Mouse (Mus musculus) intestine, embryonic 15.5 days (tissue): ENCODE results near the gene Rab40c. TPM values are rescaled to one million over a fixed set of nuclear protein-coding genes. Genes with fewer than 3 reads are reported as not detected.
A peak's percentile ranks its signal among the peaks of the same experiment; 100 is the strongest.
"Not testable (repeated sequence)": the region's sequence is repeated elsewhere in the genome, so short reads cannot be mapped to it uniquely, and the experiment has no call there.

Experiments used
- ATAC-seq: fragments of 200-750 bp; cut with Nextera tagmentation; 2 replicates; pipeline ENCODE4 v1.8.0; 2017; ENCODE audit warnings: moderate TSS enrichment, moderate library complexity
- H3K27ac ChIP-seq: fragments of 300-500 bp; sonication (generic); 2 replicates; pipeline ENCODE4 v1.5.1; 2015; ENCODE audit warnings: mild to moderate bottlenecking, inconsistent platforms
- H3K27me3 ChIP-seq: fragments of 300-500 bp; sonication (generic); replicated peaks from 2 replicates; pipeline ENCODE4 v1.6.1; 2015; ENCODE audit warnings: inconsistent platforms
- H3K36me3 ChIP-seq: fragments of 300-500 bp; sonication (generic); 2 replicates; pipeline ENCODE4 v1.6.1; 2015; ENCODE audit warnings: inconsistent platforms
- H3K4me1 ChIP-seq: fragments of 300-500 bp; sonication (generic); replicated peaks from 2 replicates; pipeline ENCODE4 v1.6.1; 2015; ENCODE audit warnings: inconsistent platforms
- H3K4me2 ChIP-seq: fragments of 300-500 bp; sonication (generic); replicated peaks from 2 replicates; pipeline ENCODE4 v1.6.1; 2015; ENCODE audit warnings: mild to moderate bottlenecking, inconsistent platforms
- H3K4me3 ChIP-seq: fragments of 300-500 bp; sonication (generic); replicated peaks from 2 replicates; pipeline ENCODE4 v1.5.1; 2015; ENCODE audit warnings: inconsistent platforms
- H3K9ac ChIP-seq: fragments of 300-500 bp; sonication (generic); 2 replicates; pipeline ENCODE4 v1.6.1; 2015; ENCODE audit warnings: inconsistent platforms
- H3K9me3 ChIP-seq: fragments of 300-500 bp; sonication (generic); 2 replicates; pipeline ENCODE4 v1.6.1; 2016; ENCODE audit warnings: inconsistent platforms
- WGBS: fragments of 180-500 bp; shearing (Covaris S2); methylation state at CpG from one replicate; pipeline ENCODE4 v1.1.7; 2015; 5-methylcytosine and 5-hydroxymethylcytosine counted together
- polyA plus RNA-seq: library from polyadenylated mRNA; unstranded; fragments of >200 nt; fragmentation: Nextera tagmentation; extraction: Ambion mirVana; gene quantifications from 2 replicates; pipeline ENCODE4 v1.2.1, GENCODE M21; 2015

Gene Rab40c
- polyA plus RNA-seq, 1 experiment from 2014 or later, result 21.4 TPM

- H3K36me3 ChIP-seq, result peaks cover 13% of the 10 kb centered on the region
- ATAC-seq, result no peak
- H3K4me2 ChIP-seq, result no peak overlapping the region
- H3K27me3 ChIP-seq, result no peaks in the 10 kb centered on the region
- no peak overlapping the region for H3K9ac ChIP-seq
- peaks cover 26% of the 10 kb centered on the region for H3K4me1 ChIP-seq
- WGBS, result 92% methylated on average over 32 of the region's 32 CpGs
- H3K4me3 ChIP-seq, result no peak overlapping the region
- no peak overlapping the region for H3K27ac ChIP-seq
- no peaks in the 10 kb centered on the region for H3K9me3 ChIP-seq
These were observed 41.6 kb downstream of the Rab40c start for GRCm38 (mm10) chr17:25877741-25878610.

DNA sequence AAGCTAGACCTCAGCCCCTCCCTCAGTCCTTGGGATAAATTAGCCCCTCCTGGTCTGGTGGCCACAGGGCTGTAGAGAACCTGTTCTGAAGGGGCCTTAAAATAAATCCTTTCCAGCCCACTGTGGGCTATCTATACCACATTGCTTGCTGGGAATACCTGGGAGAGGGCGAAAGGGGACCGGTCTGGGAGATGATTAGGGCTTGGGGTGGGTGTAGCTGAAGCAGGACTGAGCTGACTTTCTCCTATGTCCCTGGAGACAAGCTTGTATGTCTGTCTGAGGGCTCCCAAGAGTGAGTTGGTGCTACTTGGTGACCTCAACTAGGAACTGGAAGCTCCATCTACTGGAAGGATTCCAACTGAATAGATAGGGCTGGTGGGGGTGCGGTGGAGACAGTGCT, 42.5 kb downstream of the Rab40c start:
- 96% methylated on average over 3 of the region's 3 CpGs for WGBS
- Histone ChIP-seq H3K36me3 (peaks cover 9% of the 10 kb centered on the region; the same call in 1 of the 2 replicates), H3K27ac (no peak overlapping the region), H3K9ac (no peak overlapping the region), H3K4me3 (no peak overlapping the region), H3K27me3 (no peaks in the 10 kb centered on the region), H3K4me2 (peak overlapping the region; percentile 88), H3K4me1 (peaks cover 26% of the 10 kb centered on the region), H3K9me3 (no peaks in the 10 kb centered on the region)
- ATAC-seq, result no peak

- Histone ChIP-seq H3K27ac (0 out of 2 replicates have a peak overlapping the region, but pooled peaks have one; percentile 94), H3K4me1 (peaks cover 24% of the 10 kb centered on the region), H3K4me2 (peak overlapping the region; percentile 88), H3K9me3 (no peaks in the 10 kb centered on the region), H3K9ac (peak overlapping the region; percentile 66), H3K36me3 (peaks cover 9% of the 10 kb centered on the region; the same call in 1 of the 2 replicates), H3K4me3 (peak overlapping the region; percentile 64), H3K27me3 (no peaks in the 10 kb centered on the region)
- ATAC-seq, result no peak
- WGBS, result 56% methylated on average over 10 of the region's 10 CpGs
These were observed 43.1 kb downstream of the Rab40c start for GRCm38 (mm10) chr17:25876347-25876915.

GRCm38 (mm10) chr17:25875171-25876136, 44.1 kb downstream of the Rab40c start:
- 1% methylated on average over 59 of the region's 59 CpGs for WGBS
- H3K36me3 ChIP-seq, result peaks cover 9% of the 10 kb centered on the region; the same call in 1 of the 2 replicates
- H3K9me3 ChIP-seq, result no peaks in the 10 kb centered on the region
- peak overlapping the region; percentile 94 for H3K27ac ChIP-seq
- peaks cover 22% of the 10 kb centered on the region for H3K4me1 ChIP-seq
- H3K27me3 ChIP-seq, result no peaks in the 10 kb centered on the region
- peak overlapping the region; percentile 88 for H3K4me2 ChIP-seq
- peak; percentile 95 for ATAC-seq
- peak overlapping the region; percentile 64 for H3K4me3 ChIP-seq
- H3K9ac ChIP-seq, result peak overlapping the region; percentile 66

GRCm38 (mm10) chr17:25874721-25875170, 44.8 kb downstream of the Rab40c start, which contains the start of gene Mettl26:
TSS of gene Mettl26 (plus strand) at chr17:25875074.
- Histone ChIP-seq H3K4me1 (peaks cover 19% of the 10 kb centered on the region), H3K27ac (peak within 1 kb of the TSS; percentile 94), H3K4me2 (peak within 1 kb of the TSS; percentile 88), H3K9me3 (no peaks in the 10 kb centered on the region), H3K36me3 (peaks cover 9% of the 10 kb centered on the region; the same call in 1 of the 2 replicates), H3K27me3 (no peaks in the 10 kb centered on the region), H3K4me3 (peak within 1 kb of the TSS; percentile 64), H3K9ac (peak within 1 kb of the TSS; percentile 66)
- ATAC-seq, result peak; percentile 87
- under 1% methylated on average over 25 of the region's 25 CpGs for WGBS

DNA sequence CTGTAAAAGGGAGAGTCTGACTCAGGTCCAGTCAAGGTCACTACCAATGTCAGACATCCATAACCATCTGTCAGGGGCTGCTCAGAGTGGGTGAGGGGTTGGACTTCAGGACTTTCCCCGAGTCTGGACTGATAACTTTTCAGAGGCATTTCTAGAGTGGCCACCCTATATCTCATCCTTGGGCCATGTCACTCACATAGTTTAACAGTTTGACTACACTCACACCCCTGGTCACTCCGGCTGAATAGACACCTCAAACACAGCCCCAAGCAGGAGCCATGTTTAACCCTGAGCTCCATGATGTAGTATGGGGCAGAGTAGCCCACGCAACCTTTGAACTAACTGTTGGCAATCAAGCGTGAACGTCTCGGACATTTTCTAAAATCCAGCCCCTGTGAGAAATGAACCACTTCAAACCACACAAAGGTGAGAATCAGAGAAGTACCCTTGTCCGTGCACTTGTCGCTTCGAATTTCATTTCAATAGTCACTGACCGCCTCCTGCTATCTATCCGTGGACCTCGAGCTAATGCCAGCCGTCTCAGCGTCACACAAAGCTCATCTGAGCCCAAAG, 45.3 kb downstream of the Rab40c start:
- H3K9ac ChIP-seq, result peak overlapping the region; percentile 48
- H3K27ac ChIP-seq, result peak overlapping the region; percentile 56; the same call in 1 of the 2 replicates
- peaks cover 9% of the 10 kb centered on the region; the same call in 1 of the 2 replicates for H3K36me3 ChIP-seq
- WGBS, result 7% methylated on average over 14 of the region's 14 CpGs
- H3K4me2 ChIP-seq, result peak overlapping the region; percentile 88
- ATAC-seq, result no peak
- no peaks in the 10 kb centered on the region for H3K27me3 ChIP-seq
- H3K4me3 ChIP-seq, result peak overlapping the region; percentile 64
- H3K4me1 ChIP-seq, result peaks cover 19% of the 10 kb centered on the region
- H3K9me3 ChIP-seq, result no peaks in the 10 kb centered on the region

- Histone ChIP-seq H3K9me3 (no peaks in the 10 kb centered on the region), H3K27ac (no peak overlapping the region), H3K27me3 (no peaks in the 10 kb centered on the region), H3K4me3 (0 out of 2 replicates have a peak overlapping the region, but pooled peaks have one; percentile 64), H3K36me3 (peaks cover 8% of the 10 kb centered on the region; the same call in 1 of the 2 replicates), H3K4me2 (peak overlapping the region; percentile 88), H3K9ac (no peak overlapping the region), H3K4me1 (peaks cover 19% of the 10 kb centered on the region)
- ATAC-seq, result no peak
- 79% methylated on average over 11 of the region's 11 CpGs for WGBS
These were observed 46.0 kb downstream of the Rab40c start for GRCm38 (mm10) chr17:25873405-25874147.

DNA sequence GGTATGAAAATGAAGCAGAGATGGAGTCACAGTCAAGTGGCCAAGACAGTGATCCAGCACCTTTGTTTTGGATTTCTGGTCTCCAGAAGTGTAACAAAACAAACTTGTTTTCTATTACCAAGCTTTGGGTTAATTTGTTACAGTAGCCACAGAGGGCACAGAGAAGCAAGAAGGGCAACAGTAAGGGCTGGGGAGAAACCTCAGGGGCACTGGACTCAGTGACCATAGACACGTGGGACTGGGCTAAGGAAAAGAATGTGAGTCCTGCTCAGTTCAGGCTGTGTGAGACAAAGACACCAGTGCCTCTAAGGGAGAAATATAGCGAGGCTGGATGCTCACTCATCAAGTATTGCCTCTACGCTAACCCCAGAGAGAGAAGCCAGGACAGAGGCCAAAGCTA, 46.9 kb downstream of the Rab40c start:
- 0 out of 2 replicates have a peak, but pooled peaks cover 1% of the 10 kb centered on the region for H3K36me3 ChIP-seq
- no peaks in the 10 kb centered on the region for H3K27me3 ChIP-seq
- H3K4me3 ChIP-seq, result no peak overlapping the region
- WGBS, result 79% methylated on average over 3 of the region's 3 CpGs
- H3K27ac ChIP-seq, result no peak overlapping the region
- no peak overlapping the region for H3K9ac ChIP-seq
- no peak overlapping the region for H3K4me2 ChIP-seq
- ATAC-seq, result no peak
- H3K9me3 ChIP-seq, result no peaks in the 10 kb centered on the region
- H3K4me1 ChIP-seq, result peaks cover 22% of the 10 kb centered on the region

DNA sequence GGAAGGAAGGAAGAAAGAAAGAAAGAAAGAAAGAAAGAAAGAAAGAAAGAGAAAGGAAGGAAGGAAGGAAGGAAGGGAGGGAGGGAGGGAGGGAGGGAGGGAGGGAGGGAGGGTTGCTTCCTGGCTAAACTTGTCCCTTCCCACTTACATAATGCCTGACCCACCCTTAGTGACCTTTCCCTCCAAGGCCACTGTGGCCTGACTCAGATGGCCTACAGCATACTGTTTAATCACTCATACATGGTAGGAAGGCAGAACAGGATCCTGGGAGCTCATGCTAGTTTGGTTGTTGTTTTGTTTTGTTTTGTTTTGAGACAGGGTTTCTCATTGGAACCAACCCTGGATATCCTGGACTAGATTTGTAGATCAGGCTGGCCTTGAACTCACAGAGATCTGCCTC, 48.0 kb downstream of the Rab40c start:
- not testable (repeated sequence) for H3K4me2 ChIP-seq, ATAC-seq, H3K27ac ChIP-seq, H3K27me3 ChIP-seq, H3K4me3 ChIP-seq, H3K9ac ChIP-seq, H3K9me3 ChIP-seq, H3K36me3 ChIP-seq
- peaks cover 21% of the 10 kb centered on the region for H3K4me1 ChIP-seq

DNA sequence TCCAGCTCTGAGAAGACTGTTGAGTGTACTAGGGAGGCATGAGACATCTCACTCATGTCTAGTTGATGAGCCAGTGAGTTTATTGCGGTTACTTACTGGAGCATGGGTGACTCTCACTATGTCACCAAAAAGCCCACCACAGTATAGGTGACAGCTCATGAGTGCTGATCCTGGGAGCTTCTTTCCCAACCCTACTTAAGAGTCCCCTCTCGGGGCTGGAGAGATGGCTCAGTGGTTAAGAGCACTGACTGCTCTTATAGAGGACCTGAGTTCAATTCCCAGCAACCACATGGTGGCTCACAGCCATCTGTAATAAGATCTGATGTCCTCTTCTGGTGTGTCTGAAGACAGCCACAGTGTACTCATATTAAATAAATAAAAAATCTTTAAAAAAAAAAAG, 49.6 kb downstream of the Rab40c start:
- no peak overlapping the region for H3K4me3 ChIP-seq
- no peaks in the 10 kb centered on the region for H3K9me3 ChIP-seq
- no peak for ATAC-seq
- H3K4me2 ChIP-seq, result no peak overlapping the region
- H3K27ac ChIP-seq, result no peak overlapping the region
- H3K9ac ChIP-seq, result no peak overlapping the region
- peaks cover 15% of the 10 kb centered on the region; the same call in 1 of the 2 replicates for H3K4me1 ChIP-seq
- 87% methylated on average over 2 of the region's 2 CpGs for WGBS
- H3K36me3 ChIP-seq, result no peaks in the 10 kb centered on the region
- H3K27me3 ChIP-seq, result no peaks in the 10 kb centered on the region

DNA sequence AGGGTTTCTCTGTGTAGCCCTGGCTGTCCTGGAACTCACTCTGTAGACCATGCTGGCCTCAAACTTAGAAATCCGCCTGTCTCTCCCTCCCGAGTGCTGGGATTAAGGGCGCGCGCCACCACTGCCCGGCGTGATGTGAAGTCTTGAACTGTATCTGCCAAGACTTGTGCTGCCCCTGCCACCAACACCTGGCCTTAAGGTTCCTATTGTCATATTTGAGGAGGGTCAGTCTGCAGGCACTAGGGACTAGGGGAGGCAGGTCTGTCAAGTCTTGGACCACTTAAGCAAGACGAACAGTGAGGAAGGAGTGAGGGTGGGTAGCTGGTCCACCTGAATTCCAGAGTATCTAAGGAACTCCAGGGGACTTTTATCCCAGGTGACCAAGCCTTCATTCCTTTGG, 50.0 kb downstream of the Rab40c start:
- Histone ChIP-seq H3K4me3 (no peak overlapping the region), H3K27me3 (no peaks in the 10 kb centered on the region), H3K9me3 (no peaks in the 10 kb centered on the region), H3K4me1 (peaks cover 15% of the 10 kb centered on the region; the same call in 1 of the 2 replicates), H3K36me3 (no peaks in the 10 kb centered on the region), H3K4me2 (no peak overlapping the region), H3K9ac (no peak overlapping the region), H3K27ac (no peak overlapping the region)
- ATAC-seq, result no peak
- 85% methylated on average over 8 of the region's 8 CpGs for WGBS
